8 mouse cellular contexts compared by ENCODE assay signal in genomic region chr19:46501401-46502068, GRCm38 (mm10). TPM values are rescaled to one million over a fixed set of nuclear protein-coding genes. Genes with fewer than 3 reads are reported as not detected.
DNase-seq lines count a peak whose midpoint lies in the region; ATAC-seq and TF ChIP-seq lines count a peak whose summit lies in the region.

Gene Trim8, plus strand, starts transcription at chr19:46501702.

- no peak for TF ChIP-seq EP300 in lung, postnatal 0 days (IDR thresholded peaks at IDR 0.05)

- peak within 1 kb of the TSS; percentile 61 for H3K4me3 ChIP-seq in cerebellum, adult 2 months (replicated peaks; ENCODE audit: insufficient read depth, low read depth, low read length)
- peak within 1 kb of the TSS; percentile 99 for H3K4me3 ChIP-seq in hindbrain, embryonic 10.5 days
- peak within 1 kb of the TSS; percentile 93 for H3K4me3 ChIP-seq in lung, postnatal 0 days (ENCODE audit: low read depth, low read length)

- H3K9me3 ChIP-seq in hindbrain, embryonic 10.5 days = no peaks in the 10 kb centered on the region
- H3K9me3 ChIP-seq in lung, postnatal 0 days (ENCODE audit: low read length) = no peaks in the 10 kb centered on the region

- peak within 1 kb of the TSS; percentile 97 for H3K9ac ChIP-seq in lung, postnatal 0 days (replicated peaks; ENCODE audit: low read depth)

- peak within 1 kb of the TSS; percentile 66 for H3K4me2 ChIP-seq in lung, postnatal 0 days (replicated peaks; ENCODE audit: low read depth, low read length)

- peak; percentile 78 for DNase-seq in MN1 (ENCODE audit: low spot score)
- peak; percentile 84 to 86 for DNase-seq in cerebellum, adult 2 months
- DNase-seq in frontal cortex, postnatal 10 days (ENCODE audit: low spot score in 2 of 2) = peak; percentile 84 to 85
- peak; percentile 90 for DNase-seq in hindbrain, embryonic 10.5 days (ENCODE audit: low spot score)
- peak; percentile 81 to 85 for DNase-seq in layer of hippocampus, postnatal 10 days (ENCODE audit: low spot score in 2 of 2)
- peak; percentile 96 for DNase-seq in lung, postnatal 0 days (ENCODE audit: low spot score)
- peak; percentile 75 for DNase-seq in ovary, postnatal 14 days (ENCODE audit: low spot score)
- peak; percentile 54 to 62 for DNase-seq in thymus, postnatal 10 days (ENCODE audit: low spot score in 2 of 2)

- TF ChIP-seq POLR2A in cerebellum, adult 2 months (IDR thresholded peaks at IDR 0.05; ENCODE audit: borderline replicate concordance, insufficient read depth, low read length) = peak; percentile 49; the same call in 1 of the 2 replicates

- peaks cover 30% of the 10 kb centered on the region for H3K36me3 ChIP-seq in hindbrain, embryonic 10.5 days
- no peaks in the 10 kb centered on the region for H3K36me3 ChIP-seq in lung, postnatal 0 days (ENCODE audit: insufficient read depth, low read length)

- TF ChIP-seq CTCF in cerebellum, adult 2 months (IDR thresholded peaks at IDR 0.05; ENCODE audit: borderline replicate concordance, insufficient read depth, low read depth, low read length) = no peak
- TF ChIP-seq CTCF in lung, postnatal 0 days (IDR thresholded peaks at IDR 0.05) = no peak

- WGBS in cerebellum, adult 2 months = under 1% methylated on average over 63 of the region's 64 CpGs
- under 1% methylated on average over 62 of the region's 64 CpGs for WGBS in hindbrain, embryonic 10.5 days
- WGBS in lung, postnatal 0 days = 0% methylated on average over 20 of the region's 64 CpGs

- H3K4me1 ChIP-seq in cerebellum, adult 2 months (ENCODE audit: control insufficient read depth, insufficient read depth, low read length) = peaks cover 10% of the 10 kb centered on the region
- peaks cover 50% of the 10 kb centered on the region for H3K4me1 ChIP-seq in hindbrain, embryonic 10.5 days (replicated peaks)
- H3K4me1 ChIP-seq in lung, postnatal 0 days (ENCODE audit: insufficient read depth, low read depth, low read length) = peaks cover 7% of the 10 kb centered on the region; the same call in 1 of the 2 replicates

- no peaks in the 10 kb centered on the region for H3K27me3 ChIP-seq in cerebellum, adult 2 months (ENCODE audit: control insufficient read depth, insufficient read depth, low read length)
- H3K27me3 ChIP-seq in hindbrain, embryonic 10.5 days (ENCODE audit: insufficient read depth, poor library complexity, severe bottlenecking) = no peaks in the 10 kb centered on the region
- H3K27me3 ChIP-seq in lung, postnatal 0 days (replicated peaks; ENCODE audit: insufficient read depth, low read length) = no peaks in the 10 kb centered on the region

- ATAC-seq in lung, postnatal 0 days = peak; percentile 31

- peak within 1 kb of the TSS; percentile 100 for H3K27ac ChIP-seq in cerebellum, adult 2 months (ENCODE audit: insufficient read depth, low read length)
- peak within 1 kb of the TSS; percentile 98 for H3K27ac ChIP-seq in hindbrain, embryonic 10.5 days
- H3K27ac ChIP-seq in lung, postnatal 0 days (ENCODE audit: low read length) = peak within 1 kb of the TSS; percentile 100

RNA-seq across cellular contexts. Expression of gene Trim8, which starts in this region (rescaled TPM):
- 40.3 and 43.4 TPM in 2 replicates for polyA plus RNA-seq in cerebellum, adult 2 months (2012; rRNA removed)
- 26.5 and 30.0 TPM in 2 replicates for polyA plus RNA-seq in hindbrain, embryonic 10.5 days (2016; fragmentation: Nextera tagmentation; extraction: Ambion mirVana)
- 100 to 1,000 TPM; 108 to 111 TPM for total RNA-seq in layer of hippocampus, postnatal 10 days (2021)
- 34.1 and 34.8 TPM in 2 replicates for polyA plus RNA-seq in lung, postnatal 0 days (2015; fragmentation: Nextera tagmentation; extraction: Ambion mirVana)

Comparison
In these comparisons a context has a peak if more than half of its experiments do, and no peak if none do; other contexts are left out.
1. Peak in every context shown above with its lines: DNase-seq, ATAC-seq, H3K4me3 ChIP-seq and H3K27ac ChIP-seq.